Mouse (Mus musculus) Muller cell, postnatal 12 days (primary cell): ENCODE measurements around the gene Cdca3.

Experiments used
- DNase-seq: peaks from one replicate; pipeline ENCODE4 v3.0.0-alpha.2; 2015; ENCODE audit errors: inconsistent ontology term

The Cdca3 gene

GRCm38 (mm10) chr6:124863658-124864298 is 34.4 kb downstream of the Cdca3 start, which contains the start of gene Gpr162:
Gpr162 (minus strand) TSS chr6:124863983.
- DNase-seq, result peak; percentile 75

- no peak for DNase-seq
These were observed 36.5 kb downstream of the Cdca3 start for GRCm38 (mm10) chr6:124865766-124866362.

GRCm38 (mm10) chr6:124866560-124866959 is 37.2 kb downstream of the Cdca3 start:
- DNase-seq, result no peak

- no peak for DNase-seq
These were observed 45.0 kb downstream of the Cdca3 start for GRCm38 (mm10) chr6:124874348-124874747.

- DNase-seq, result no peak
These were observed 50.0 kb downstream of the Cdca3 start for GRCm38 (mm10) chr6:124879390-124879789.

GRCm38 (mm10) chr6:124881821-124882220 is 52.5 kb downstream of the Cdca3 start:
- DNase-seq, result no peak
